Mouse (Mus musculus): Measurements from ENCODE around the gene Bahd1. TPM values are rescaled to one million over a fixed set of nuclear protein-coding genes. Genes with fewer than 3 reads are reported as not detected.

Gene Bahd1
- polyA plus RNA-seq (2014; fragmentation: Illumina TruSeq; extraction: RNeasy Lipid Tissue Mini Kit (QIAGEN cat#74804); ENCODE audit: low read depth, low replicate concordance) = 3.1 TPM

GRCm38 (mm10) chr2:118899981-118900825 lies at the start of gene Bahd1:
Gene Bahd1 (plus strand): TSS chr2:118900377.

GRCm38 (mm10) chr2:118861454-118862339 lies 38.5 kb upstream of the Bahd1 start, which contains the start of gene Ivd:
Gene Ivd (plus strand): TSS chr2:118861954.

GRCm38 (mm10) chr2:118926361-118926997 lies 26.3 kb downstream of the Bahd1 start, which contains the start of gene Chst14:
Gene Chst14 (plus strand): TSS chr2:118926496.

Other genes starting within 250 kb of the Bahd1 start
- gene Pak6, start 237.1 kb upstream of the Bahd1 start, polyA plus RNA-seq (2014; fragmentation: Illumina TruSeq; extraction: RNeasy Lipid Tissue Mini Kit (QIAGEN cat#74804); ENCODE audit: low read depth, low replicate concordance) = 0.71 TPM
- gene Ankrd63, start 196.4 kb upstream of the Bahd1 start, polyA plus RNA-seq (2014; fragmentation: Illumina TruSeq; extraction: RNeasy Lipid Tissue Mini Kit (QIAGEN cat#74804); ENCODE audit: low read depth, low replicate concordance) = 0.57 TPM
- 3.0 TPM for gene Plcb2, start 171.9 kb upstream of the Bahd1 start, polyA plus RNA-seq (2014; fragmentation: Illumina TruSeq; extraction: RNeasy Lipid Tissue Mini Kit (QIAGEN cat#74804); ENCODE audit: low read depth, low replicate concordance)
- 27.8 TPM for gene Inafm2, start 154.6 kb upstream of the Bahd1 start, polyA plus RNA-seq (2014; fragmentation: Illumina TruSeq; extraction: RNeasy Lipid Tissue Mini Kit (QIAGEN cat#74804); ENCODE audit: low read depth, low replicate concordance)
- gene Ccdc9b, start 137.7 kb upstream of the Bahd1 start, polyA plus RNA-seq (2014; fragmentation: Illumina TruSeq; extraction: RNeasy Lipid Tissue Mini Kit (QIAGEN cat#74804); ENCODE audit: low read depth, low replicate concordance) = 0.39 TPM
- not detected for gene Phgr1, start 127.6 kb upstream of the Bahd1 start, polyA plus RNA-seq (2014; fragmentation: Illumina TruSeq; extraction: RNeasy Lipid Tissue Mini Kit (QIAGEN cat#74804); ENCODE audit: low read depth, low replicate concordance)
- gene Disp2, start 120.7 kb upstream of the Bahd1 start, polyA plus RNA-seq (2014; fragmentation: Illumina TruSeq; extraction: RNeasy Lipid Tissue Mini Kit (QIAGEN cat#74804); ENCODE audit: low read depth, low replicate concordance) = 0.13 TPM
- gene Knstrn, start 86.4 kb upstream of the Bahd1 start, polyA plus RNA-seq (2014; fragmentation: Illumina TruSeq; extraction: RNeasy Lipid Tissue Mini Kit (QIAGEN cat#74804); ENCODE audit: low read depth, low replicate concordance) = 186 TPM
- gene Ivd, start 38.4 kb upstream of the Bahd1 start, polyA plus RNA-seq (2014; fragmentation: Illumina TruSeq; extraction: RNeasy Lipid Tissue Mini Kit (QIAGEN cat#74804); ENCODE audit: low read depth, low replicate concordance) = 17.3 TPM
- 0.49 TPM for gene Chst14, start 26.1 kb downstream of the Bahd1 start, polyA plus RNA-seq (2014; fragmentation: Illumina TruSeq; extraction: RNeasy Lipid Tissue Mini Kit (QIAGEN cat#74804); ENCODE audit: low read depth, low replicate concordance)
- gene Ccdc32, start 129.0 kb downstream of the Bahd1 start, polyA plus RNA-seq (2014; fragmentation: Illumina TruSeq; extraction: RNeasy Lipid Tissue Mini Kit (QIAGEN cat#74804); ENCODE audit: low read depth, low replicate concordance) = 3.9 TPM
- 1.6 TPM for gene Rpusd2, start 134.4 kb downstream of the Bahd1 start, polyA plus RNA-seq (2014; fragmentation: Illumina TruSeq; extraction: RNeasy Lipid Tissue Mini Kit (QIAGEN cat#74804); ENCODE audit: low read depth, low replicate concordance)
- gene Knl1, start 146.7 kb downstream of the Bahd1 start, polyA plus RNA-seq (2014; fragmentation: Illumina TruSeq; extraction: RNeasy Lipid Tissue Mini Kit (QIAGEN cat#74804); ENCODE audit: low read depth, low replicate concordance) = 43.1 TPM
- 14.1 TPM for gene Rad51, start 212.4 kb downstream of the Bahd1 start, polyA plus RNA-seq (2014; fragmentation: Illumina TruSeq; extraction: RNeasy Lipid Tissue Mini Kit (QIAGEN cat#74804); ENCODE audit: low read depth, low replicate concordance)